25 mouse cellular contexts compared by ENCODE assay signal in genomic region chr1:164864666-164865065, GRCm38 (mm10).
DNase-seq lines count a peak whose midpoint lies in the region; ATAC-seq and TF ChIP-seq lines count a peak whose summit lies in the region.
"Had no signal": no experiment of that assay in that cellular context is flagged by ENCODE, and none has a peak within 500 bp of the region (broad histone marks: within the 10 kb centered on the region; RNA-seq: fewer than 3 reads in every experiment).

No protein-coding gene starts in this region.

- no peak for TF ChIP-seq POLR2A in heart, adult 2 months (IDR thresholded peaks at IDR 0.05; ENCODE audit: insufficient read depth, low read depth, low read length)

- no peak for TF ChIP-seq EP300 in heart, adult 2 months (IDR thresholded peaks at IDR 0.05; ENCODE audit: insufficient read depth, low read depth, low read length)

- H3ac ChIP-seq in C2C12 (ENCODE audit: control insufficient read depth, insufficient read length, low read depth) = no peak overlapping the region

- H3K79me3 ChIP-seq in C2C12 (ENCODE audit: low read depth) = no peaks in the 10 kb centered on the region

- no peaks in the 10 kb centered on the region for H3K27me3 ChIP-seq in heart, adult 2 months (ENCODE audit: control insufficient read depth, insufficient read depth, low read length)
- no peaks in the 10 kb centered on the region for H3K27me3 ChIP-seq in C2C12 (ENCODE audit: control insufficient read depth, insufficient read depth, insufficient read length)
- H3K27me3 ChIP-seq in hindbrain, embryonic 12.5 days = no peaks in the 10 kb centered on the region
- H3K27me3 ChIP-seq: CH12.LX, Patski had no signal

- intact Hi-C loops in heart, adult 2 months (cut with DNase I) = no loop called here

- WGBS in heart, adult 2 months = 89% methylated on average over 3 of the region's 3 CpGs
- WGBS in hindbrain, embryonic 12.5 days = 86% methylated on average over 3 of the region's 3 CpGs

- H3K79me2 ChIP-seq in heart, adult 2 months (replicated peaks; ENCODE audit: control insufficient read depth, insufficient read depth, low read length) = no peaks in the 10 kb centered on the region
- H3K79me2 ChIP-seq in C2C12 (ENCODE audit: control insufficient read depth, insufficient read depth) = no peaks in the 10 kb centered on the region

- no peaks in the 10 kb centered on the region for H3K36me3 ChIP-seq in heart, adult 2 months (ENCODE audit: control insufficient read depth, insufficient read depth, low read length)
- H3K36me3 ChIP-seq in C2C12 (ENCODE audit: control insufficient read depth, insufficient read depth) = no peaks in the 10 kb centered on the region
- no peaks in the 10 kb centered on the region for H3K36me3 ChIP-seq in hindbrain, embryonic 12.5 days
- H3K36me3 ChIP-seq: G1E had no signal

- H3K4me2 ChIP-seq in hindbrain, embryonic 12.5 days (replicated peaks) = no peak overlapping the region

- DNase-seq in heart, adult 11 months = peak; percentile 25
- no peak for DNase-seq in heart, adult 2 months
- peak; percentile 60 for DNase-seq in 3T3-L1 (ENCODE audit: low read depth, low spot score)
- DNase-seq in NIH3T3 (ENCODE audit: low read depth) = peak; percentile 51
- no peak for DNase-seq in right cerebral cortex, postnatal 36 days (ENCODE audit: low spot score in 2 of 2)
- no peak for DNase-seq in cerebellum, adult 8-10 months
- DNase-seq: adrenal gland, adult 2 months; adrenal gland, adult 8-10 months; adrenal gland, postnatal 10 days; adrenal gland, postnatal 14 days; adrenal gland, postnatal 25 days; adrenal gland, postnatal 36 days; B cell, adult 2 months; cerebellum, adult 11 months; cerebellum, adult 11-12 months; cerebellum, adult 18-20 months; cerebellum, adult 2 months; cerebellum, adult 9-10 months had no signal

- no peaks in the 10 kb centered on the region for H3K4me1 ChIP-seq in heart, adult 2 months (ENCODE audit: control insufficient read depth, insufficient read depth, low read length)
- 0 out of 2 replicates have a peak, but pooled peaks cover 10% of the 10 kb centered on the region for H3K4me1 ChIP-seq in hindbrain, embryonic 12.5 days

- TF ChIP-seq CTCF in heart, adult 2 months (IDR thresholded peaks at IDR 0.05) = no peak
- no peak for TF ChIP-seq CTCF in C2C12 (IDR thresholded peaks at IDR 0.05; ENCODE audit: control insufficient read depth, insufficient read depth, insufficient read length)

- no peak overlapping the region for H3K4me3 ChIP-seq in heart, adult 2 months
- H3K4me3 ChIP-seq in C2C12 (ENCODE audit: insufficient read depth, poor library complexity, severe bottlenecking) = no peak overlapping the region
- no peak overlapping the region for H3K4me3 ChIP-seq in hindbrain, embryonic 12.5 days

- H3K9me3 ChIP-seq in hindbrain, embryonic 12.5 days (replicated peaks) = no peaks in the 10 kb centered on the region

- no peak overlapping the region for H3K27ac ChIP-seq in heart, adult 2 months
- H3K27ac ChIP-seq in hindbrain, embryonic 12.5 days = no peak overlapping the region

- ATAC-seq in hindbrain, embryonic 12.5 days (ENCODE audit: low FRiP score) = no peak
- ATAC-seq: activated CD4-positive, CD25-positive, alpha-beta regulatory T cell, adult 4 months; CD4-positive, CD25-positive, alpha-beta regulatory T cell, adult 4 months; Patski had no signal

- H3K9ac ChIP-seq in heart, adult 2 months (ENCODE audit: low read depth, low read length) = no peak overlapping the region
- no peak overlapping the region for H3K9ac ChIP-seq in hindbrain, embryonic 12.5 days

TF ChIP-seq in C2C12, 6 proteins besides CTCF, POLR2A, EP300 and RAD21:
- no peak for TF ChIP-seq MYOG (IDR thresholded peaks at IDR 0.05; ENCODE audit: control insufficient read depth, extremely low read depth, insufficient read length)
- no peak for TF ChIP-seq MAX (IDR thresholded peaks at IDR 0.05)
- TF ChIP-seq CEBPB (IDR thresholded peaks at IDR 0.05; ENCODE audit: low read depth) = peak; percentile 48
- no peak for TF ChIP-seq FOSL1 (IDR thresholded peaks at IDR 0.05; ENCODE audit: insufficient read depth, low read length, poor library complexity, severe bottlenecking)

Comparison
In these comparisons a context has a peak if more than half of its experiments do, and no peak if none do; other contexts are left out.
1. DNase-seq: peak in heart, adult 11 months (single experiment), 3T3-L1 (single experiment) and NIH3T3 (single experiment); none in heart, adult 2 months (0 of 2), right cerebral cortex, postnatal 36 days (0 of 2) and cerebellum, adult 8-10 months (single experiment).